Mouse (Mus musculus): ENCODE data around the gene Prrg3. TPM values are rescaled to one million over a fixed set of nuclear protein-coding genes. Genes with fewer than 3 reads are reported as not detected.

The Prrg3 gene
- 3.9 and 5.4 TPM in 2 replicates for polyA plus RNA-seq (2015; fragmentation: Nextera tagmentation; extraction: Ambion mirVana)

DNA sequence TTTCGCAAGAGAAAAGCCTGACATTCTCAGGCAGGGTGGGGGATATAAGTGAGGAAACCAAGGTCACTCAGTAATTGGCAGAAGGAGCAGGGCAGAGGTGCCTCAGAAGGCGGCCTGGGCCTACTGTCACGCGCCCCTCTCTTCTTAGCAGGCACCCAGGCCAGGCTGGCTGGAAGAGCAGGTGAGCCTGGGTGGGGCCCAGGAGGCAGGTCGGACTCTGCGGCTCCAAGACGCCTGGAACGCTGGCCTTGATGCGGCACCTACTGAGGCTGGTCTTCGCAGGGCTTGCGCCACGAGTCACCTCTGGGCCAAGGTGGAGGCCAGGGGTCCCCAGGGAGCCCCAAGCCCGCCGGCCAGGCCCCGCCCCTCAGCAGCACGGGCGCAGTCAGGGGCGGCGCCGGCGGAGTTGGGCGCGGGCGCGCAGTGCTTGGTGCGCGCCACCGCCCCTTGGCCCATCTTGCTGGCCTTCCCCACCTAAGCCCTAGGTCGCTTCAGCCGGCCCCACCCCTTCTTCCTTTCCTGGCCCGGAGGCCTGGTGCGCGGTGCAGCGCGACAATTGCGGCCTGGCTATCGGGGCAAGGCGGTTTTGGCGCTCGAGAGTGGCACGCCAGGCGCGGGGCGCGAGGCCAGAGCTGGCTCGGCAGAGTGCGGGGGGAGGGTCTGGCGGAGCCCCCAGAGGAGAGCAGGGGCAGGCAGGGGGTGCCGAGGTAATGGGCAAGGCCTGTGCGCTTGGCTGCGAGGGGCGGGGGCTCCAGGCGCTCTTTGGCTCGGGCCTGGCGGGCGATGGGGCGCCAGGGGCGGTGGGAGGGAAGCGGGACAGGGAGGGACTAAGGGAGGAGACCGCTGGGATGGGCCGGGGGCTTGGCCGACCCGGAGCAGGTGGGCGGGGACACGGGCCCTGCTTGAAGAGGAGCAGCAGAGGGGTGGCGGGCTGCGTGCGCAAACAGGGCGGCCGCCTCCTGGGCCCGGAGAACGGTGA, at the start of gene Prrg3:
Prrg3 (plus strand) TSS at position 552 of the 979 bp plus-strand sequence.

DNA sequence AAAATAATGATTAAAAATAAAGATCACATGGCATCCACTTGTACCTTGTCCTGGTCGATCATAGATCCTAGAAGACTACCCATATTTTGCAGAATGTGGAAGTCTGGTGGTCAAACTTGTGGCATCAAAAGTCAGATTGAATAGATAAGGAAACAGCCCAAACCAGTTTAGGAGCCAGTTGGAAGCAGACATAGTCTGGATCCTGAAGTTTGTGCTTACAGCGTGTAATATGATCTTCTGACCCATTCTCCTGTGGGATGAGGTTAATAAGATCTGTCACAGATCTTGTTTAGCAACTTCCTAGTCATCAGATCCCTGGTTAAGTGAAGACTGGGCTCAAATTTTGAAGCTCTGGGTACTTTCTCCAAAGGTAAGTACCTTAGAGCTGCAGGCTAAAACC, 10.3 kb downstream of the Prrg3 start, which contains the start of gene Fate1:
Fate1 (plus strand) TSS at position 301 of the 400 bp plus-strand sequence.

DNA sequence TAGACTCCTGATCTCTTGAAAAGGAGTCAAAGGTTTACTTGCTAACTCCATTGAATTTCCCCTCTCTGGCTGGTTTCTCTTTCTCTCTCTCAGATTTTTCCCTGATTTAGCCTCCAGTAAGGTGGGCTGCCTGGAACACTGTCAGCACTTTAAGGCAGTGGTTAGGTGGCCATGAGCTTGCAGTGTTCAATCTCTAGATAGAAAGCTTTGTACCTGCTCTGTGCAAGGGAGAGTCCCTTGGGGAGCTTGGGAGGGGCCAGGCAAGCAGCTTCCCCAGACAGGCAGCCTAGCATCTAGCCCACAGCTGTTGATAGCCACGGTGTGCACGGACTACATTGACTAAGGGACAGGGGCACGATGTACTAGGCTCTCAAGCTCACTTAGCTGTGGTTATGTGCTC, 29.1 kb downstream of the Prrg3 start, which contains the start of gene Cnga2:
Cnga2 (plus strand) TSS at position 301 of the 400 bp plus-strand sequence.

Other genes starting within 250 kb of the Prrg3 start
- gene Vma21, start 146.7 kb upstream of the Prrg3 start, polyA plus RNA-seq (2015; fragmentation: Nextera tagmentation; extraction: Ambion mirVana) = 59.1 and 71.0 TPM in 2 replicates
- gene Gm1141, start 41.6 kb upstream of the Prrg3 start, polyA plus RNA-seq (2015; fragmentation: Nextera tagmentation; extraction: Ambion mirVana) = 0.10 TPM in 1 of 2 replicates, not detected in the other
- gene Fate1, start 10.4 kb downstream of the Prrg3 start, polyA plus RNA-seq (2015; fragmentation: Nextera tagmentation; extraction: Ambion mirVana) = 0.13 TPM in 1 of 2 replicates, not detected in the other
- 0.06 TPM in 1 of 2 replicates, not detected in the other for gene Cnga2, start 29.2 kb downstream of the Prrg3 start, polyA plus RNA-seq (2015; fragmentation: Nextera tagmentation; extraction: Ambion mirVana)